Mouse (Mus musculus): ENCODE measurements around the gene Slc25a5.

Gene Slc25a5

DNA sequence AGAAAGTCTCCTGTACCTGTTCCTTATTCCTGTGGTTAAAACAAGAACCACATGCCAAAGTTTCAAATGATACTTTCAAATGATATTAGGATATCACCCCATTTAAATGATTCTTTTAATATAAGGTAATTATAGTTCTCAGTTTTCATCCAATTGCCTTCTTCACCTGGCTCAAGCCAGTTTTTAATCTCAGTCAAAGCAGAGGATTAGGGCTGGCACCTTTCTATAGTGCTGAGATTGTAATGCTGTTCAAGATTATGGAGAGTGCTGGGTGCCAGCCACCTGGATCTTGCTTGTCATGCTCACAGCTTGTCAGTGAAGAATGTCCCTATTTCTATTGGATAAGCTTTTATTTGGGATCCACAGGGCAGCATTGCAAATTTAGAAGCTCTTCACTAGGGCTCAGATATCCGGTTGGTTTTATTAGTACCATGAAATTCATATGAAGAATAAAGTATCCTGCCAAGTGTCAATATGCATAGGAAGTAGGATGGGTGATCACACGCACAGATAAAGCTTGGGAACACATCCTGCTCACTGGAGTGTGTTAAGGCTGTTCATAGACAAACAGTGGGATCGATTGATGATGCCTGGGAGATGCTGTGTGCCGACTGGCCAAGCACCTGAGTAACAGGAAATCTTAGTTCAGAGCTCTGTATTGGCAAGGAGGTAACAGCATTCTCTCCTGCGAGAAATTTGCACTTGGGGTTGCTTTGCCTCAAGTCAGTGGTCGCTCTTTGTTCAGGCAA, 3.9 kb downstream of the Slc25a5 start:
- DNase-seq (ENCODE audit: low read depth, low spot score) = no peak

DNA sequence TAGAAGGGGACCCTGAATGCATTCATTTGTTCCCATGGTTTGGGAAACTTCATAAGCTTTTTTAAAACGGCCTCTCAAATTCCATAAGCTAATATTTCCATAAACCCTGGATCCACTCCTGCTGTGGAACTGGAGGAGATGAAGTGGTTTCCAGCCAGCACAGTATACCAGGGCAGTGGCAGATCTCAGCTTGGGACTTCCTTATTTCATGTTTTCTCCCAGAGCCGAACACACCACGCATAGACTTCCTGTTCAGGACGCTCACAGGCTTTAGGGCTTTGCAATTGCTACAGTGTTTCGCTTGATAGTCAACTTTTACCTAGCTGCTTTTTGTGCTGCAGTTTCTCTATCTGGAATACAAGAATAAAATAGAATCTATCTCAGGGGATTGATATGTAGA, 7.7 kb downstream of the Slc25a5 start:
- DNase-seq (ENCODE audit: low read depth, low spot score) = no peak

DNA sequence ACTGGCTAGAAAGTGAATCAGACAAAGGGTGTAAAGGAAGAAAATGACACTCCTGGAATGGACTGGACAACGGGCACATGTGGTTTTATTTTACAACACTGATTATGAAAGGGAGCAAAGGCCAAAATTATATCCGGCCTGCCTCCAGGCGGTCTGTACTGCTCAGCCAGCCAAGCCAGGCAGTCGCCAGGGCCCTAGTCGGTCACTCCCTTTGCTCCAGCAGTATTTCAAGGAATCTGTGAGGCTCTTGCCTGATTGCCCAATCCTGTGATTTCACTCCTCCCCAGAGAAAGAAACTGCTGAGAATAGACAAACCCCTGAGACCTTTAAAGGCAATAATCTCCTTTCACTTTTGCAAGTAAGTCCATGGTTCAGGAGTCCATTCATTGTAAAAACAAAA, 8.7 kb downstream of the Slc25a5 start:
- no peak for DNase-seq (ENCODE audit: low read depth, low spot score)

DNA sequence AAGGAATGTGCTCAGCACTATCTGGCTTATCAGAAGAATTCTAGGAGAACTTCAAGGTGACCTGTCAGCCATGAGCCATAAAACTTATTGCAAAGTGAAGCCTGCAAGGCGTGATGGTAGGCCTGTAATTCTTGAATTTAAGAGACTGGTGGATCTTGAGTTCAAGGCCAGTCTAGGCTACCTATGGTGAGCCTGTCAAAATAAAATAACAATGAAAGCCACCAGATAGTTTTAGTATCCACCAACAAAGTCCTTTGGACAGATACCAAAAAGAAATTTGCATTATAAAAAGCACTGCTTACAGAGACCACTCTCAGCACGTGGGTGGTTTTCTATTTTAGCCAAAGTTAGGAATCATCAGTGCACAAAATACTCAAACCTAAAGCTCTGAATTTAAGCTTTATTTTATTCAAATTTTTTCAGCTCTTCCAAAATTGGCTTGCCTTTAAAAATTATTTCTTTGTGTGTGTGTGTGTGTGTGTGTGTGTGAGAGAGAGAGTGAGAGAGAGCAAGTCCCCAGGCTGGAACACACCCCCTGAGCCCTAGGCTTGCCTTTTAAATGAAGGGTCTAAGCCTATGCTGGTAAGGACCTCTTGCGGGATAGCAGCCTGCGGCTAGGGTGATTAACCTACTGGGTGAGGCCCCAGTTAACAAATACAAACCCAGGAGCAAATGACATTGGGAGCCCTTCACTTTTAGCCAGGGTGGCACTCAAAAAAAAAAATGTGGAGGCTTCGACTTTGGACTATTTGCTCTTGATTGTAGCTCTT, 10.2 kb downstream of the Slc25a5 start:
- no peak for DNase-seq (ENCODE audit: low read depth, low spot score)

DNA sequence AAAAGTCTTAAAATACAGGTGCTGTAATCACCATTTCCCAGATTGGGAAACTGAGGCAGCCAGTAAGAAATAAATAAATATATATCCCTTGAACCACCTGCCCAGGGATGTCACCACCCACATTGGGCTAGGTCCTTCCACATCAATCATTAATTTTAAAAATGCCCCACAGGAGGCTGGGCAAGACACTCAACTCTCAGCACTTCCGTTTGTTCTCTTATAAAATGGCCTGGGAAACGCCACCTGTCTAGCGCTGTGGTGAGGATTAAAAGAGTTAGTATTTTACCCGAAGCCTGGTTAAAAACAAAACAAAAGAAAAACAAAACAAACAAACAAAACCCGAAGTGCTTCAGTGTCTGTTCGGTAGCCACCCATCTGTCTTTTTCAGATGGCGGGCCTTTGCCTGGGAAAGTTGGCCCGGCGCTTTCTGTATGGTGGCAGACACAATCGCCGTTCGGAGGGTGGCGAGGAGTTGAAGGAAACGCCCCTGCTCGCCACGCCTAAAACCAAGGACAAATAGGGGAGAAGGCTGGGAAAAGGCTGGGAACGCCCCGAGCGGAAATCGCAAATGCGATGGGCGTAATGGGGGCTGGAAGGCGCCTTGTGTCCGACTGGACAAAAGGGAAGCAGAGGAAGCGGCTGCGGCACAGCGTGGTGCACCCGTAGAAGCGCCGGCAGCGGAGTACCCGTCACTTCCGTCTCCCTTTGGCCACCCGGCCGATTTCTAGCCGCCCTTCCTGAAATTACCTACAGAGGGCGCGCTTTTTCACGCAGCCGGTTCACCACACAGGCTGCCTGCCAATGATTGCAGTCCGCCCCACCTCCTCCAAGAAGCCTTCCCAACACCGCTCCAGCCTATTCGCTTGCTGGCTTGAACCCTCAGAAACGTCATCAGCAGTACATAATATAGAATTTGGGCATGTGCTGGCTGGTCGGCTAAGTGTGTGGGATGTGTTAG, 12.2 kb downstream of the Slc25a5 start:
- DNase-seq (ENCODE audit: low read depth, low spot score) = peak; percentile 83

DNA sequence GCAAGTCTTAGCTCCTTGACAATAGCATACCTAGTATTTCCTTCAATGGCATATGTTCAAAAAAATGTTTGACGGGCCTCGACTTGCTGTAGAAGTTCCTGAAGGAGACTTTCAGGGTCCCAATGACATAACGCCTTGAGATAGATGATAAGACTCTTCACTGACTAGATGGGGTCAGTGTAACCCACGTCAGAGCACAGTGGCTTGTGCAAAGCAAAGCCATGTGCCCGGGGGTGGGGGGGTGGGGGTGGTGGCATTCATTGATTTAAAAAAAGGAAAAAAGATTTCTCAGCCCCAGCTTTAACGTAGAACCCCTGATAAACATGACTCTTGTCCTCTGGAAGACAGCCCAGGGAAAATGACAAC, 12.8 kb downstream of the Slc25a5 start:
- DNase-seq (ENCODE audit: low read depth, low spot score) = no peak

DNA sequence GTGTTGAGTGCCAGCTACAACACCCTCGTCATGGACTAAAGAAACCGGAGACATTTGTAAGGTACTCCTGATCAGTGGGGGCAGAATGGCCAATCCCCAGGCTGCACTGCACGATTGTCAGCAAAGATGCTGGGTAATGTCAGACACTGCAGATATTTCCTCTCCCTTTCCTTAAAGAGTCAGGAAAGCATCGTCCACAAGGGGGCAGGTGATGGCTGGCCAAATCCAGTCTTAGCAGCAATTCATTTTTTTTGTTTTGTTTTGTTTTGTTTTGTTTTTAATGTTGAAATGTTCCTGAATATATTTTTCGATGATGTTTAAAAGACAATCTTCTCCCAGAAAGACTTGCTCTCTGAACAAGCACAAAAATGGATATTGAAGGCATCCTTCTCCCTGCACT, 15.9 kb downstream of the Slc25a5 start:
- no peak for DNase-seq (ENCODE audit: low read depth, low spot score)

DNA sequence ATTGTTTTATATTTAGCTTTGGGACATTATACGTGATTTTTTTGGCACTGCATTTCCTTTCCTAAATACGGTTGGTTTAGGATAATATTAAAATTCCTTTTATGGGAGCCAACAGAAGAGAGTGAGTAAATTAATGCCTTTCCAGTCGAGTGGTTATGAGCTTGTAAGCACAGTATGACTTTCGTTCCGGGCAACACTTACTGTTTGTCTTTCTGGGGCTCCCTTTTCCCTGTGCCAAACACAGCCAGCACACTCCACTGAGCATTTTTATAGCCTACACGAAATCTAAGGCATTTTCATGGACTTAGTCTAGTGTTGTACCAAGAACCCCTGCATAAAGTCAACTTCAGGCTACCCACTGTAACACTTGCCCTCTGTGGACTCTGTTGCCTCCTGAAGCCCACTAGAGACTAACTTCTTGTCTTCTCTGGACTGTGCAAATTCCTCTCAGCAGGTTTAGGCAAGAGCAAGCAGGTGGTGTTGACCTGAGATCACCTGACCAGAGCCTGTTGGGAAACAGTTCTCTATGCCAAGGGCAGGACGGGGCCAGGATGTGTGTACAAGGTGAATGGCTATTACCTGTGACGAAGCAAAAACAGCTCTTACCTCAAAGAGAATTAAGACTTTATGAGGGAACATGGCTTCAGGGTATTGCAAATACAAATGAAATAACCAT, 18.8 kb downstream of the Slc25a5 start:
- DNase-seq (ENCODE audit: low read depth, low spot score) = no peak

DNA sequence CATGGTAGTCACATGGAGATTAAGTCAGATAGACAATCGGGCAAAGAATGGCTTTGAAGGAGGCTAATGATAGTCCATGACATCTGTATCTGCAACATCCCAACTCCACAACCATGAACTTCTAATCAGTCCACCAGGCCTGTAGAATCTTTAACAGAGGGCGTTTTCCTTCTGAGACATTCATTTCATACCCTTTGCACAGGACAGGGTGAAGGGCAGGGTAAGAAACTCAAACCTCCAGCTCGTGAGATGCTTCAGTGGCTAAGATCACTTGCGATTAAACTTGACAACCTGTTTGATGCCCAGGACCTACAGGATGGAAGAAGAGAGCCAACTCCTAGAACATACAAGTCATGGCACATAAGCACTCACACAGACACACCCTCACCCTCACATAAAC, 19.6 kb downstream of the Slc25a5 start:
- no peak for DNase-seq (ENCODE audit: low read depth, low spot score)

DNA sequence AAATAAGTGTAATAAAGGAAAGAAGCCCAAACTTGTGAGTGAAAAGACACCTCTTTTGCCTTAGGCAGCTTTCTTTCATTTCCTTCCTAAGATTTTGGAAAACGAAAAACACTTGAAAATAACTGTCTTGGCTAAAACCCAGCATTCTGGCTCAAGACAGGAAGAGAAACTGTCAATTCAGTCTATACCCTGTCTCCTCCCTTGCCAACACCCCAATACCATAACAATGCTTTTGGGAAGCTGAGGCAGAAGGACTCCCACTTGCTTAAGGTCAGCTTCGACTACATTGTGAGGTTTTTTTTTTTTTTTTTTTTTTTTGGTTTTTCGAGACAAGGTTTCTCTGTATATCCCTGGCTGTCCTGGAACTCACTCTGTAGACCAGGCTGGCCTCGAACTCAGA, 20.0 kb downstream of the Slc25a5 start:
- DNase-seq (ENCODE audit: low read depth, low spot score) = no peak

DNA sequence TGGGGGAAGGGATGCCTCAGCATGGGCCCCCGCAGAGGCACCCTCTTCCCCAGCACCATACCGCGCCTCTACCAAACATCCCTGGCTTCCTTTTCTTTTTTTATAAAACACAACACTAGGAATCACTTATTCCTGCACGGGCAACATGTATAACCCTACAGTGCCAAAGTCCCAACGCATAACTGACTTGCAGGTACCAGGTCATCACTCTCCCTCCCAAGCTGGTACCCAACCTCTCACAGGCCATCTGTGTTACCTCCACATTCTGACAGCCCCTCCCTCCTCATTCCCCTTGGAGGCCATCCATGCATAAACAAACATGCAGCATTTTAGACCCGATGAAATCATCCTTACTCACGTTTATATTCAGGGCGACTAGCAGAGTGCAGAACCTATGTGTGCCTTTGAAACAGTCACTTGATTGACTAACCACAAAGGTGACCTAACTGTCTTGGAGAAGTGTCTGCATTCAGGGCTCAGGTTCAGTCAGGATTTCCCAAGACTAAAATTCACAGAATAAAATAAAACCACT, 21.0 kb downstream of the Slc25a5 start:
- no peak for DNase-seq (ENCODE audit: low read depth, low spot score)

DNA sequence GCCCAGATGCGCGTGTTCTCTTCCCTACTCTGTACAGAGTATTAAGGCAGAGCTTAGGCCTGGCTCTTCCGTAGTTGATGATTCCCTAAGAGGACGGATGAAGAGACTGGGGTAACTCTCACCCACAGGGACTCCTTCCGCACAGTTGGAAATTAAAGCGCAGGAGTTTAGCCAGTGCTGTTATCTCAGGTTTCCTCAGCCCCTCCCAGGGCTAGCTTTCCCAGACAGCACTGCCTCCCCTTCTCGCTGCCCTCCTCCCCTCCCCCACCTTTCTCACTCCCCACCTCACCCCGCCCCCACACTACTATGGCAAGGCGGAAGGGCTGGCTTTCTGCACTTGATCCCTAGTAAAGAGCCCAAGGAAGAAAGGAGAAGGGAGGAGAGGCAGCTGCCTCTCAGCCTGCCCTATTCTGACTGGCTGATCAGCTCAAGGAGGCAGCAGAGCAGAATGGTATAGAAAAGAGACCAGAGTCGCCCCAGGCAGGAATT, 21.5 kb downstream of the Slc25a5 start:
- no peak for DNase-seq (ENCODE audit: low read depth, low spot score)

DNA sequence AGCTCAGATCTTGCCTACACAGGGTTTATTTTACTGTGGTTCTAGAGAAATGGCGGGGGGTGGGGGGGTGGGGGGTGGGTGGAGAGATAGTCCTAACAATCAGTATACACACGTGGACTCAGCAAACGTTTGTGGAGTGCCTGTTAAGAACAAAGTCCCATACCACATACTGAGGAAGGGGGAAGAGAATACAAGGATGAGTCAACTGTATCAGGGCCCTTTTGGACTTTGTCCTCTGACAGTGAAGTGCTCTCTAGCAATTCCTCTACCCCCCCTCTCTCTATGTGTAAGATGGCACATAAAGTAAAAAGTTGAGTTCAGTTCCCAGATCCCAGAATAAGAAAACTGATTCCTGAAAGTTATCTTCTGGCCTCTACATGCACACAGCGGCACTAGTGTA, 24.1 kb downstream of the Slc25a5 start:
- DNase-seq (ENCODE audit: low read depth, low spot score) = no peak

DNA sequence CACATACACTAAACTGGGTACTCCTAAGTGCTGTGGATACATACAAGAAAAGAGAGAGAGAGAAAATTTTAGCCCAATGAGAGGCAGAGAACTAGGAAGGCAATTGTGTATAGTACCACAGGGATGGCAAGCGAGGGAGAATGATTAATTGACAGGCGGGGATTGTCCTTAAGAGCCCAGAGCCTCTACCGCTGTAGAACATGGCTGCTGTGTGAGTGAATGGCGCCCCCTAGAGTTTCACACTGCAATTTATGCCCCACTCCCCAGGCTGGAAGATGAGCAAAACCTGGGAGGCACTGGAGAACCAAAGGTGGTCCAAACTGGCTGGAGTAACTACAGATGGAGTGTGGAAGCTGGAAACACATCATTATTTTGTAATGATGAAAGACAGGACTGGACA, 24.8 kb downstream of the Slc25a5 start:
- no peak for DNase-seq (ENCODE audit: low read depth, low spot score)

DNA sequence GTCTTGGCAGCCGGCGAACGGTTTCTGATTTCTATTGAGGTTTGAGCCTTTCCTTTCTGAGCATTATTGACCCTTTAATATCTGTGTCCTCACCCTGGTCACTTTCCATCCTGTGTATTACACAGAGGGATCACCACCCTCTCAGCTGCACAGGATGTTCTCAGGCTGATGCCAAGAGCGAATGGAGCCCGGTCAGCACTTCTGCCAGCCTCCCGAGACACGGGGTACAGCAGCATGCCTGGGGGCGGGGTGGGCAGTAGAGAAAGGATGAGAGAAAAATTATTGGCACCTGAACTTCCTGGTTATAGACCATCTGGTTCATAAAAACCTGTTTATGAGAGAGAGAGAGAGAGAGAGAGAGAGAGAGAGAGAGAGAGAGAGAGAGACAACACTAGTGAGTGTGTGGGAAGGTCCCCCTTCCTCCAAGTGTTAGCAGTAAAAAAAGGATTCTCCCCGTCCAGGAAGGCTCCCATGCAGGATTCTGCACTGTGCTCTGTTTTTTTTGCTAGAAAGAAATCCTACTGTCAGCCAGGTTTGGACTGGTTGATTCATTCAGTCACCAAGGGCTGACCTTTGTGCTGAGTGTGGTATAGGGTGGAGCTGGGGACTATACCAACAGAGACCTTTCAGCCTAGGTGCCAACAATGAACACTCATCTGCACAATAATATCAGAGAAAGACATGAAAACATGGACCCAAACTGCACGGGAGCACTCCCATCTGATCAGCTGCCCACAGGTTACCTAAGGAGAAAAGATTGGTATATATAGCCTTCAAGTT, 28.7 kb downstream of the Slc25a5 start:
- no peak for DNase-seq (ENCODE audit: low read depth, low spot score)

DNA sequence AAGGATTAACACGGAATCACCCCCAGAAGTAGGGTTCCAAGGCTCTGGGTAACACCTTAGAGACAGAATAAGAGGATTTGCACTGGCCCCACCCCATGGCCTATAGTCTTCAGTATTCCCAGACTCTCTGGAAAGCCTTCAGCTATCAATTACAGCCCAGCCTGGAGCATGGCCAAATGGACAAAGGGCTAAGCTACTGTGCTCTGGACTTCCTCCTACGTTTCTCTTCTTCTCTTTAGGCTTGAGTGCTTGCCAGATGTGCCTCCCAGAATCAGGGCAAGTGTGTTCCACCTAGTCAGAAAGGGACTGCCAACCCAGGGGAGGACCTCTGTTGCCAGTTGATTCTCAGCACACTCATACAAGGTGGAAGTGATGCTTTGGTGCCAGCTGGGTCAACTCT, 29.6 kb downstream of the Slc25a5 start:
- no peak for DNase-seq (ENCODE audit: low read depth, low spot score)

DNA sequence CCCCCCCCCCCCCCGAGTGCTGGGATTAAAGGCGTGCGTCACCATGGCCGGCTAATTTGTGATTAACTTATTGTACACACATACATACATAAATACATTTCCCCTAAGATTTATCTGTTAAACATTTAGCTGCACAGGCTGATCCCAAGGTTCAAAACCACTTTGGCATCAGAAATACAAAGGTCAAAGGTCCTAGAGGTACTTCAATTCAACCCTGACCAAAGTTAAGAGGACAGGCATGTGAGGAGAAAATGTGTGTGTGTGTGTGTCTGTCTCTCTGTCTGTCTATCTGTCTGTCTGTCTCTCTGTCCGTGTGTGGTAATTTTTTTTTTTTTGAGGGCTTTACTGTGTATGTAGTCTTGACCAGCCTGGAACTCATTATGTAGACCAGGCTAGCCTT, 31.4 kb downstream of the Slc25a5 start:
- no peak for DNase-seq (ENCODE audit: low read depth, low spot score)

DNA sequence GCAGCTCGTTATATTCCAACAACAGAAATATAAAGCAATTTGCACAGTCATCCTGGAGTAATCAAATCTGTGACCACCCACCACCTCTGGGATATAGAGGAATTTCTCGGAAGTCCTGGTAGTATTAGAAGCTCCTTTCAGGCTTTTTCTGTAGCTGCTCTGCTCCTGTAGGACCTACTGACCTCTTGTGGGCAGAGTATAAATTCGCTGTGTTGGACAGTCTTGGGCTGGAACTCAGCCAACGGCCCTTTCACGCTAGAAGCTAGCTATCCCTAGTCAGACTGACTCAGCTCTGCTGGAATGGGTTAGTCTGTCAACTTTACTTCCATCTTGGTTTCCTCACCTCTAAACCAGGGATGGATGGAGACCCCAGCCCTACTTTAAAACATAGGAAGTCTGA, 34.8 kb downstream of the Slc25a5 start:
- DNase-seq (ENCODE audit: low read depth, low spot score) = no peak

DNA sequence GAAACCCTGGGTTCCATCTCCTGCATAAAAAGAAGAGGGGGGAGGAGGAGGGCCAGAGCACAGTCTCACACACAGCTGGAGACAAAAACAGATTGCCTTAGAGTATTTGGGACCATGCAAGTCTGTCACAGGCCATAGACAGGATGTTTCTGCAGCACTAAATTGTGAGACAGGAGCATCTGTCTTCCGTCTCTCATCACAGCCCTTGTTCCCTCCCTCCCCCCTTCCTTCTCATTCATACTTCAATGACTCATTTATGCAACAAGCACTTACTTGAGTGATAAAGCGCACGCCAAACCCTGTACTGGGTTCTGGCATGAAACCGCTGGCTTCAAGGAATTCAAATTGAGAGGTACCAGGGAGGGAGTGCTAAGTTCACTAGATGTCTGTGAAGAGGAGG, 36.2 kb downstream of the Slc25a5 start:
- DNase-seq (ENCODE audit: low read depth, low spot score) = no peak

DNA sequence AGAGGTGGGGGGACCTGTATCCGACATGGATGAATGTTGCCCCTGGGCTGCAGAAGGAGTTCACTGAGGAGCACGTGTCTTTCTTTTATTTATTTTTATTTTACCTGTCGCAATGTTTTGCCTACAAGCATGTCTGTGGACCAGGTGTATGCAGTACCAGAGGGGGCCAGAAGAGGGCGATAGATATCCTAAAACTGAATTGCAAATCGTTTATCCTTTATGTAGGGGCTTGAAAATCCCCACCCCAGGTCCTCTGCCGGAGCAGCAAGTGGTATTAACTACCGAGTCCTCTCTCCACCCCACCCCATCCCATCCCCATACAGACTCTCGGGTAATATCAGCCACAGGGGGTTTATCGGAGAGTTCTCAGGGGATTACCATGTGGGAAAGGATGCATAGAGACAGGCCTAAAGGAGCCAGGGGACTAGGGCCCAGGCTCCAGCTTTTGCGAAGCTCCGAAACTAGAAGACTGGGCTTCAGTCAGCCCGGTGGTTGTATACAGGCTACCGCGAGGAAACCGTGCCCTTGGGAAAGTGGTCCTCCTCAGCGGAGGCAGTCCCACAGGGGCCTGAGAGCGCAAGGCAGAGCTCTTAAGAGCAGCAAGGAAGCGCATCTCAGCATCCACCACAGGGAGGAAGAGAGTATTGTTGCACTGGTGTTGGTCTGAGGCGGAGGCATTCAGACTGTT, 38.1 kb downstream of the Slc25a5 start:
- DNase-seq (ENCODE audit: low read depth, low spot score) = peak; percentile 29
